Mouse (Mus musculus): ENCODE measurements around the gene Hemk1. TPM values are rescaled to one million over a fixed set of nuclear protein-coding genes. Genes with fewer than 3 reads are reported as not detected.

The Hemk1 gene
- total and polyA plus RNA-seq, 2 experiments from 2014 or later = 4.8 to 12.3 TPM

- H3K4me1 ChIP-seq (ENCODE audit: control insufficient read depth, insufficient read depth) = no peaks in the 10 kb centered on the region
- no peak overlapping the region for H3K27ac ChIP-seq (ENCODE audit: low read depth)
- no peaks in the 10 kb centered on the region for H3K36me3 ChIP-seq (replicated peaks; ENCODE audit: control insufficient read depth, insufficient read depth, low read length)
- peaks cover 10% of the 10 kb centered on the region for H3K27me3 ChIP-seq (ENCODE audit: control insufficient read depth, insufficient read depth, low read length)
- no peak overlapping the region for H3K4me2 ChIP-seq (ENCODE audit: low read depth, low read length)
- DNase-seq (ENCODE audit: low spot score) (peak; percentile 64), ATAC-seq (ENCODE audit: insufficient read depth, low read depth) (no peak)
- H3K9me3 ChIP-seq (replicated peaks; ENCODE audit: control insufficient read depth, low read length) = no peaks in the 10 kb centered on the region
- H3K9ac ChIP-seq (replicated peaks; ENCODE audit: low read depth, low read length) = no peak overlapping the region
- TF ChIP-seq CTCF (IDR thresholded peaks at IDR 0.05; ENCODE audit: low read depth) (peak; percentile 67), EP300 (IDR thresholded peaks at IDR 0.05; ENCODE audit: low read depth) (no peak)
- H3K4me3 ChIP-seq (ENCODE audit: low read depth, low read length) = no peak overlapping the region
- 43% methylated on average over 6 of the region's 7 CpGs for WGBS
Observed at GRCm38 (mm10) chr9:107355870-107356765, 18.0 kb upstream of the Hemk1 start.

- WGBS = 54% methylated on average over 1 of the region's 1 CpGs
Observed at GRCm38 (mm10) chr9:107354826-107355225, 16.7 kb upstream of the Hemk1 start.

GRCm38 (mm10) chr9:107349321-107349720 lies 11.2 kb upstream of the Hemk1 start:
- no peaks in the 10 kb centered on the region for H3K27me3 ChIP-seq (ENCODE audit: control insufficient read depth, insufficient read depth, low read length)
- no peak overlapping the region for H3K4me2 ChIP-seq (ENCODE audit: low read depth, low read length)
- H3K36me3 ChIP-seq (replicated peaks; ENCODE audit: control insufficient read depth, insufficient read depth, low read length) = no peaks in the 10 kb centered on the region
- H3K27ac ChIP-seq (ENCODE audit: low read depth) = no peak overlapping the region
- no peak overlapping the region for H3K4me3 ChIP-seq (ENCODE audit: low read depth, low read length)
- H3K4me1 ChIP-seq (ENCODE audit: control insufficient read depth, insufficient read depth) = no peaks in the 10 kb centered on the region
- no peak overlapping the region for H3K9ac ChIP-seq (replicated peaks; ENCODE audit: low read depth, low read length)
- 60% methylated on average over 7 of the region's 7 CpGs for WGBS
- DNase-seq (ENCODE audit: low spot score) = no peak
- no peak for TF ChIP-seq EP300 (IDR thresholded peaks at IDR 0.05; ENCODE audit: low read depth)
- no peak for TF ChIP-seq CTCF (IDR thresholded peaks at IDR 0.05; ENCODE audit: low read depth)
- ATAC-seq (ENCODE audit: insufficient read depth, low read depth) = no peak
- H3K9me3 ChIP-seq (replicated peaks; ENCODE audit: control insufficient read depth, low read length) = no peaks in the 10 kb centered on the region

More at GRCm38 (mm10) chr9:107354826-107355225, 16.7 kb upstream of the Hemk1 start:
- H3K9ac ChIP-seq (replicated peaks; ENCODE audit: low read depth, low read length) = no peak overlapping the region
- ATAC-seq (ENCODE audit: insufficient read depth, low read depth) (no peak), DNase-seq (ENCODE audit: low spot score) (no peak)
- TF ChIP-seq EP300 (IDR thresholded peaks at IDR 0.05; ENCODE audit: low read depth) = no peak
- TF ChIP-seq CTCF (IDR thresholded peaks at IDR 0.05; ENCODE audit: low read depth) = no peak
- H3K4me1 ChIP-seq (ENCODE audit: control insufficient read depth, insufficient read depth) = no peaks in the 10 kb centered on the region
- no peaks in the 10 kb centered on the region for H3K36me3 ChIP-seq (replicated peaks; ENCODE audit: control insufficient read depth, insufficient read depth, low read length)
- no peak overlapping the region for H3K4me3 ChIP-seq (ENCODE audit: low read depth, low read length)
- H3K27ac ChIP-seq (ENCODE audit: low read depth) = no peak overlapping the region
- no peaks in the 10 kb centered on the region for H3K9me3 ChIP-seq (replicated peaks; ENCODE audit: control insufficient read depth, low read length)
- H3K4me2 ChIP-seq (ENCODE audit: low read depth, low read length) = no peak overlapping the region
- H3K27me3 ChIP-seq (ENCODE audit: control insufficient read depth, insufficient read depth, low read length) = peaks cover 10% of the 10 kb centered on the region

- Histone ChIP-seq H3K4me3 (ENCODE audit: low read depth, low read length) (no peak overlapping the region), H3K27ac (ENCODE audit: low read depth) (no peak overlapping the region), H3K4me2 (ENCODE audit: low read depth, low read length) (no peak overlapping the region), H3K36me3 (replicated peaks; ENCODE audit: control insufficient read depth, insufficient read depth, low read length) (no peaks in the 10 kb centered on the region), H3K27me3 (ENCODE audit: control insufficient read depth, insufficient read depth, low read length) (no peaks in the 10 kb centered on the region), H3K4me1 (ENCODE audit: control insufficient read depth, insufficient read depth) (no peaks in the 10 kb centered on the region), H3K9me3 (replicated peaks; ENCODE audit: control insufficient read depth, low read length) (no peaks in the 10 kb centered on the region), H3K9ac (replicated peaks; ENCODE audit: low read depth, low read length) (no peak overlapping the region)
- TF ChIP-seq EP300 (IDR thresholded peaks at IDR 0.05; ENCODE audit: low read depth) (no peak), CTCF (IDR thresholded peaks at IDR 0.05; ENCODE audit: low read depth) (no peak)
- WGBS = 61% methylated on average over 9 of the region's 9 CpGs
- no peak for DNase-seq (ENCODE audit: low spot score)
- ATAC-seq (ENCODE audit: insufficient read depth, low read depth) = no peak
Observed at GRCm38 (mm10) chr9:107347586-107348183, 9.5 kb upstream of the Hemk1 start.

- H3K9me3 ChIP-seq (replicated peaks; ENCODE audit: control insufficient read depth, low read length) = no peaks in the 10 kb centered on the region
- no peak for ATAC-seq (ENCODE audit: insufficient read depth, low read depth)
- H3K27me3 ChIP-seq (ENCODE audit: control insufficient read depth, insufficient read depth, low read length) = no peaks in the 10 kb centered on the region
- H3K9ac ChIP-seq (replicated peaks; ENCODE audit: low read depth, low read length) = no peak overlapping the region
- H3K4me3 ChIP-seq (ENCODE audit: low read depth, low read length) = no peak overlapping the region
- no peak overlapping the region for H3K27ac ChIP-seq (ENCODE audit: low read depth)
- no peaks in the 10 kb centered on the region for H3K36me3 ChIP-seq (replicated peaks; ENCODE audit: control insufficient read depth, insufficient read depth, low read length)
- 85% methylated on average over 8 of the region's 8 CpGs for WGBS
- H3K4me1 ChIP-seq (ENCODE audit: control insufficient read depth, insufficient read depth) = no peaks in the 10 kb centered on the region
- no peak overlapping the region for H3K4me2 ChIP-seq (ENCODE audit: low read depth, low read length)
- TF ChIP-seq CTCF (IDR thresholded peaks at IDR 0.05; ENCODE audit: low read depth) = no peak
- TF ChIP-seq EP300 (IDR thresholded peaks at IDR 0.05; ENCODE audit: low read depth) = no peak
- no peak for DNase-seq (ENCODE audit: low spot score)
Observed at GRCm38 (mm10) chr9:107346081-107346480, 7.9 kb upstream of the Hemk1 start.
